Mouse (Mus musculus): Measurements from ENCODE around the gene Stil. TPM values are rescaled to one million over a fixed set of nuclear protein-coding genes. Genes with fewer than 3 reads are reported as not detected.

Gene Stil
- polyA plus RNA-seq, 1 experiment from 2014 or later = 18.1 TPM

DNA sequence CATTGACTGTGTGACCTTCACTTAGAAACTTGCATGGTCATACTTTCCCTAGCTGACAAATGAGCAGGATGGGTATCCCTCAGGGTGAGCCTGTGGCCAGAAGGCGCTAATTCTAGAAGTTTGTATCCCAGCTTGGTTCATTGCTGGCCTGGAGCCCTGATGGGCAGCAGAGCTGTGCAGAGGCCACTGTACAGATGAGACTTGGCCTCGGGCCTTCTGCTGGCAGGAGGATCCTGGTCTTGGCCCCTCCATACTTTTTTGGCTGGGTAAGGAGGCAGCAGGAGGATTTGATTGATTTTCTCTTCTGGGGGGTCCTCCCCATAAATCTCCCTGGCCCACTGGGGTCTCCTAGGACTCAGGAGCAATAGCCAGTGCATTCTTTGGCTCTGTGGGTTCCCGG lies 83.1 kb downstream of the Stil start:
- ATAC-seq (ENCODE audit: low read depth) = no peak

DNA sequence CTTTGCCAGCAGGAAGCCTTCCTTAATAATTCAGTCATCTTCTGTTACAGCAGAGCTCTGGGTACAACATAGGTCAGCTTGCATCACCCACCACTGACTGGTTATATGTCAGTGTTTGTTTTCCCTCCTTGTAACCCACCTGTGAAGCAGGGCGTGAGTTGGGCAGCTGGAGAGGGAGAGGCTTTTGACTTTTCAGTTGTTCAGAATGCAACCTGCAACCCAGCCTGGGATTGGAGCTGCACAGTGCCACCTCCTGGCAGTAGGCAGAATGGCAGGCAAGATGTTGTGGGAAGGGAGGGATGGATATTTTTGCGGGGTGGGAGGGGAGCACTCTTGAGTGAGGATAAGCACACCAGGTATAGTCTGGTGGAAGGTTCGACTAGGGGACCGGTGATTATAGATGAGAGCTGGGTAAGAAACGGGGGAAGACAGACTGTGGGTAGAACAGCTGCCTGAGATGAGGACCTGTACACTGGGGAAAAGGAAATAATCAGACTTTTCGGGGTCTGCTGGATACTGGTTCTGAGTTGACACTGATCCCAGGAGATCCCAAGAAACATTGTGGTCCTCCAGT lies 85.7 kb downstream of the Stil start:
- H3K9ac ChIP-seq (ENCODE audit: low read length) = no peak overlapping the region
- WGBS = 18% methylated on average over 6 of the region's 6 CpGs
- no peak overlapping the region for H3K4me2 ChIP-seq (ENCODE audit: low read depth, low read length)
- peaks cover 22% of the 10 kb centered on the region for H3K4me1 ChIP-seq (replicated peaks; ENCODE audit: control insufficient read depth, insufficient read depth, low read length)
- ATAC-seq (ENCODE audit: low read depth) = no peak
- no peak overlapping the region for H3K4me3 ChIP-seq (ENCODE audit: low read length)
- no peaks in the 10 kb centered on the region for H3K27me3 ChIP-seq (ENCODE audit: control insufficient read depth, insufficient read depth, low read depth, low read length)
- H3K27ac ChIP-seq (ENCODE audit: low read length) = peak overlapping the region; percentile 18; the same call in 1 of the 2 replicates
- H3K36me3 ChIP-seq (ENCODE audit: control insufficient read depth, insufficient read depth, low read length) = no peaks in the 10 kb centered on the region
- H3K9me3 ChIP-seq (ENCODE audit: control insufficient read depth, low read length) = no peaks in the 10 kb centered on the region

More for the DNA sequence above, 83.1 kb downstream of the Stil start:
- H3K9ac ChIP-seq (ENCODE audit: low read length) = no peak overlapping the region
- no peaks in the 10 kb centered on the region for H3K36me3 ChIP-seq (ENCODE audit: control insufficient read depth, insufficient read depth, low read length)
- no peaks in the 10 kb centered on the region for H3K9me3 ChIP-seq (ENCODE audit: control insufficient read depth, low read length)
- WGBS = 83% methylated on average over 3 of the region's 3 CpGs
- no peaks in the 10 kb centered on the region for H3K27me3 ChIP-seq (ENCODE audit: control insufficient read depth, insufficient read depth, low read depth, low read length)
- H3K4me2 ChIP-seq (ENCODE audit: low read depth, low read length) = no peak overlapping the region
- no peak overlapping the region for H3K27ac ChIP-seq (ENCODE audit: low read length)
- H3K4me1 ChIP-seq (replicated peaks; ENCODE audit: control insufficient read depth, insufficient read depth, low read length) = peaks cover 26% of the 10 kb centered on the region
- H3K4me3 ChIP-seq (ENCODE audit: low read length) = no peak overlapping the region

DNA sequence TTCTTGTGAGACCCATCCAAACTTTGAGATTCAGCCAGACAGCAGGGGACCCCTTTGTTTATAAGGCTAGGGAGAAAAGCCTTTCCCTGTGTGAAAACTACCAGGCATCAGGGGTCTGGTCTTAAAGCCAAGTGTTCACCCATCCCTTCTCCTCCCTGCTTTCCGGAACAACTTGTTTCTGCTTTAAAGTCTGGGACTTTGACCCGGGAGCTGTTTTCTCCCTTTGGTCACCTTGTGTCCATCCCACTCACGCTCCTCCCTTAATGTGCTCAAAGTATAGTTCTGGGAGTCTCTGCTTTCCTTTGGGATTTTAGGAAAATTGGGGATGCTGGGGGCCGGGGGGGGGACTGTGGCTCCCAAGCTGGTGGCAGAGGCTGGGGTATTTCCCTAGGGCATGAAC lies 86.3 kb downstream of the Stil start:
- ATAC-seq (ENCODE audit: low read depth) = no peak
- 55% methylated on average over 4 of the region's 4 CpGs for WGBS
- Histone ChIP-seq H3K9me3 (ENCODE audit: control insufficient read depth, low read length) (no peaks in the 10 kb centered on the region), H3K36me3 (ENCODE audit: control insufficient read depth, insufficient read depth, low read length) (no peaks in the 10 kb centered on the region), H3K4me2 (ENCODE audit: low read depth, low read length) (no peak overlapping the region), H3K27ac (ENCODE audit: low read length) (peak overlapping the region; percentile 67), H3K9ac (ENCODE audit: low read length) (no peak overlapping the region), H3K27me3 (ENCODE audit: control insufficient read depth, insufficient read depth, low read depth, low read length) (no peaks in the 10 kb centered on the region), H3K4me1 (replicated peaks; ENCODE audit: control insufficient read depth, insufficient read depth, low read length) (peaks cover 24% of the 10 kb centered on the region), H3K4me3 (ENCODE audit: low read length) (no peak overlapping the region)

DNA sequence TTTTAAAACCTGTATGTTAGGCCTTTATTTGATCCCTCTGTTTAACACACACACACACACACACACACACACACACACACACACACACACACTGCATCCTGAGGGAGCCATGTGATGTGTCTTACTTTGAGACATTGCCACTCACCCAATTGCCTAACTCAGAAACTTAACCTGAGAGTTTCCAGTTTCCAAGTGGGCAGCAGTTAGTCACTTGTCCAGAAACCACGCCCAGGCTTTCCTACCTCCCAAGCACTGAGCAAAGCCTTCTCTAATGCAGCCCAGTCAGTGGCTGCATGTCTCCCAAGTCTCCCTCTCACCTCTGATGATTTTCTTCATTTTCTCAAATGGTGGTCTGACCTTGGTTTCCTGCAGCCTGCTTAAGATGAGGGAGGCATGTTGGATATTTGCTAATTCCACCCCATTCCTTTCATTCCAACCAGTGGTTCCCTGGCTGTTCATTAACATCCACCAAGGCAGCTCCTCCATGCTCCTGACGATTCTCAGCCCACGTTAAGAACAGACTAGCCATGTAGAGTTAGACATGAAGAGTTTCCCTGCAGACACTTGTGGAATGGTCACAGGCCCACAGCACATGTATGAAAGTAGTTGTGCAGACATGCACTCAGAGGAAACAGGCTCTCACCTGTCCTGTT lies 86.9 kb downstream of the Stil start:
- Histone ChIP-seq H3K9ac (ENCODE audit: low read length) (no peak overlapping the region), H3K4me3 (ENCODE audit: low read length) (no peak overlapping the region), H3K4me1 (replicated peaks; ENCODE audit: control insufficient read depth, insufficient read depth, low read length) (peaks cover 24% of the 10 kb centered on the region), H3K36me3 (ENCODE audit: control insufficient read depth, insufficient read depth, low read length) (no peaks in the 10 kb centered on the region), H3K27ac (ENCODE audit: low read length) (peak overlapping the region; percentile 67), H3K27me3 (ENCODE audit: control insufficient read depth, insufficient read depth, low read depth, low read length) (no peaks in the 10 kb centered on the region), H3K4me2 (ENCODE audit: low read depth, low read length) (no peak overlapping the region), H3K9me3 (ENCODE audit: control insufficient read depth, low read length) (no peaks in the 10 kb centered on the region)
- 36% methylated on average over 3 of the region's 3 CpGs for WGBS
- ATAC-seq (ENCODE audit: low read depth) = peak; percentile 26; the same call in 1 of the 2 replicates

DNA sequence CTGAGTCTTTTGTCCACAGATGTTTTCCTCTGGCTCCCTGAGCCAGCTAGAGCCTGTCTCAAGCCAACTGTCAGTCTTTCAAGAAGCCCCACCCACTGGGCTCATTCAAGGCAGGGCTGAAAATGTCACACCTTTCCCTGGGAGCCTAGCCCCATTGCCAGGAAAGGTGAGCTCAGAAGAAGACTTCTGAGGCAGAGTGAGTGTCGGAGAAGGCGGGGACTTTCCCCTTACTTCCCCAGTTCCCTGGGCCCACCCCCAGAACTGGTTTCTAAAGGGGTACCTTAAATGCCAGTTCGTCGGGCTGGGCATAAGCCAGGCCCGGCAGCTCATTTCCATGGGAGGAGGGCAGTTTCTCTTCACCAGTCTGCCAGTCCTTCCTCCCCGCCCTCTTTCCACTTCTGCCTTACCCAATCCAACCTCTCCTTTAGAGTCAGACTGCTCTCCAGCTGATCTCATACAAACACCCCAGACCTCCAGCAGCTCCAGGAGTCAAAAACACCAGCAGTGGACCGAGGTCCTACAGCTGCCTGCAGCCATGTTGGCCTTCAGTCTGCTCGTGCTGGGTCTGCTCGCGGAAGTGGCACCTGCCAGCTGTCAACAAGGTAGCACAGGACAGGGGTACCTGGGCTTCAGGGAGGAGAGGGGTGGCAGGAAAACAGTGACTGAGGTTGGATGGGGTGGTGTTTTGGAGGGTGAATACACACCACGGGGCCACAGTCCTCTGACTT lies 88.8 kb downstream of the Stil start, which contains the start of gene Pdzk1ip1:
Gene Pdzk1ip1 (plus strand): TSS at position 98 of the 728 bp plus-strand sequence.
- Histone ChIP-seq H3K36me3 (ENCODE audit: control insufficient read depth, insufficient read depth, low read length) (no peaks in the 10 kb centered on the region), H3K27me3 (ENCODE audit: control insufficient read depth, insufficient read depth, low read depth, low read length) (no peaks in the 10 kb centered on the region), H3K9ac (ENCODE audit: low read length) (peak within 1 kb of the TSS; percentile 60), H3K4me1 (replicated peaks; ENCODE audit: control insufficient read depth, insufficient read depth, low read length) (peaks cover 24% of the 10 kb centered on the region), H3K4me2 (ENCODE audit: low read depth, low read length) (peak within 1 kb of the TSS; percentile 51), H3K4me3 (ENCODE audit: low read length) (peak within 1 kb of the TSS; percentile 42), H3K27ac (ENCODE audit: low read length) (peak within 1 kb of the TSS; percentile 82), H3K9me3 (ENCODE audit: control insufficient read depth, low read length) (no peaks in the 10 kb centered on the region)
- ATAC-seq (ENCODE audit: low read depth) = peak; percentile 71
- 11% methylated on average over 11 of the region's 11 CpGs for WGBS

DNA sequence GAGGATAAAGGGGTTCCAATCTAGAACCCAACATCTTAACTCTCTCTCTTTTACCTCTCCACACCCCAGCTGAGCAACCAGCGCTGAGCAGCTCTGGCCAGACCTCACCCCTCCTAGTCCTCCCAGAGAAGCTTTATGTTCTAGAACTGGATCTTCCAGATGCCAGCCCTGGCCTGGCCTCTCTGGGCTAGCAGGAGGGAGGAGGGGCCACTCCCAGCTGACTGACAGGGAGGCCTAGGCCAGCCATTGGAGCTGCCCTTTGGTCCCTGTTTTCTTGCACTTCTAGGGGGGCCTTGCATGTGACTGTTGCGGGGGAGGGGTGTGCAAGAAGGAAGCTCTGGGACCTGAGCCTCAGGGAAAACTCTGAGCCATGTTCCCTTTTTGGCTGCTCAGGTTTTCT lies 90.6 kb downstream of the Stil start:
- Histone ChIP-seq H3K4me1 (replicated peaks; ENCODE audit: control insufficient read depth, insufficient read depth, low read length) (peaks cover 17% of the 10 kb centered on the region), H3K4me3 (ENCODE audit: low read length) (no peak overlapping the region), H3K4me2 (ENCODE audit: low read depth, low read length) (no peak overlapping the region), H3K27me3 (ENCODE audit: control insufficient read depth, insufficient read depth, low read depth, low read length) (no peaks in the 10 kb centered on the region; the same call in 1 of the 2 replicates), H3K36me3 (ENCODE audit: control insufficient read depth, insufficient read depth, low read length) (no peaks in the 10 kb centered on the region), H3K27ac (ENCODE audit: low read length) (no peak overlapping the region), H3K9ac (ENCODE audit: low read length) (no peak overlapping the region), H3K9me3 (ENCODE audit: control insufficient read depth, low read length) (no peaks in the 10 kb centered on the region)
- 0 out of 2 replicates have a peak, but pooled peaks have one; percentile 10 for ATAC-seq (ENCODE audit: low read depth)
- WGBS = 54% methylated on average over 2 of the region's 2 CpGs

DNA sequence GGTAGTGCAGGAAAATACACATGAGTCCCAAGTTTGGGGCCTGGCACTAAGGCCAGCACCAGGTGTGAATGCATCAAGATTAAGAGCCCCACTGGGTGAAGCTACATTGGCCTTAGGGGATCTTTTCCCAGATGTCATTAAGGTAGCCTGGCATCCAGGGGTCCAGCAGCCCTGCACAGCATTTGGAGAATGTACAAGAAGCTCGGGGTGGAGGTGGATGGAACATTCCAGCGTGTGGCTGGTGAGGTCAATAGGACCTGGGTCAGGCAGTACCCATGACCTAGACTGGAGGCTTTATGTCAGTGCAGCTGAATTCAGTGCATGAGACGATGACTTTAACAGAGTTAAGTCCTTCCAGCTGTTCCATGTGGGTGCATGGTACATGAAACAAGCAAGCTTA lies 91.8 kb downstream of the Stil start:
- no peak for ATAC-seq (ENCODE audit: low read depth)
- no peaks in the 10 kb centered on the region for H3K36me3 ChIP-seq (ENCODE audit: control insufficient read depth, insufficient read depth, low read length)
- H3K4me3 ChIP-seq (ENCODE audit: low read length) = no peak overlapping the region
- no peak overlapping the region for H3K4me2 ChIP-seq (ENCODE audit: low read depth, low read length)
- no peak overlapping the region for H3K9ac ChIP-seq (ENCODE audit: low read length)
- 72% methylated on average over 3 of the region's 3 CpGs for WGBS
- H3K4me1 ChIP-seq (replicated peaks; ENCODE audit: control insufficient read depth, insufficient read depth, low read length) = peaks cover 17% of the 10 kb centered on the region
- H3K27me3 ChIP-seq (ENCODE audit: control insufficient read depth, insufficient read depth, low read depth, low read length) = no peaks in the 10 kb centered on the region; the same call in 1 of the 2 replicates
- H3K9me3 ChIP-seq (ENCODE audit: control insufficient read depth, low read length) = no peaks in the 10 kb centered on the region
- no peak overlapping the region for H3K27ac ChIP-seq (ENCODE audit: low read length)
